Mouse (Mus musculus): ENCODE results near the gene Rpl37a.

Rpl37a gene

GRCm38 (mm10) chr1:72738946-72739680, 28.0 kb downstream of the Rpl37a start:
- DNase-seq = no peak

GRCm38 (mm10) chr1:72739681-72740063, 28.6 kb downstream of the Rpl37a start:
- no peak for DNase-seq

GRCm38 (mm10) chr1:72741406-72741805, 30.3 kb downstream of the Rpl37a start:
- DNase-seq = no peak

- no peak for DNase-seq
These were observed 33.9 kb downstream of the Rpl37a start for GRCm38 (mm10) chr1:72744816-72745506.

- DNase-seq = no peak
These were observed 35.3 kb downstream of the Rpl37a start for GRCm38 (mm10) chr1:72746382-72746781.

GRCm38 (mm10) chr1:72751371-72751781, 40.3 kb downstream of the Rpl37a start:
- DNase-seq = no peak

- DNase-seq = no peak
These were observed 42.1 kb downstream of the Rpl37a start for GRCm38 (mm10) chr1:72753211-72753610.

GRCm38 (mm10) chr1:72755227-72755626, 44.1 kb downstream of the Rpl37a start:
- no peak for DNase-seq

- DNase-seq = no peak
These were observed 44.7 kb downstream of the Rpl37a start for GRCm38 (mm10) chr1:72755801-72756200.

GRCm38 (mm10) chr1:72759758-72760157, 48.7 kb downstream of the Rpl37a start:
- no peak for DNase-seq
